Mouse (Mus musculus): ENCODE measurements around the gene Rab37. TPM values are rescaled to one million over a fixed set of nuclear protein-coding genes. Genes with fewer than 3 reads are reported as not detected.

Rab37 gene
- polyA plus RNA-seq, 1 experiment = 1.3 TPM

GRCm38 (mm10) chr11:115150741-115151254 is 59.6 kb downstream of the Rab37 start:
- no peak for TF ChIP-seq GATA1 (IDR thresholded peaks at IDR 0.05; ENCODE audit: low read length)

GRCm38 (mm10) chr11:115151755-115152429 is 60.7 kb downstream of the Rab37 start:
- no peak for TF ChIP-seq GATA1 (IDR thresholded peaks at IDR 0.05; ENCODE audit: low read length)

- TF ChIP-seq GATA1 (IDR thresholded peaks at IDR 0.05; ENCODE audit: low read length) = no peak
These were observed 61.9 kb downstream of the Rab37 start for GRCm38 (mm10) chr11:115153088-115153487.

- no peak for TF ChIP-seq GATA1 (IDR thresholded peaks at IDR 0.05; ENCODE audit: low read length)
These were observed 62.6 kb downstream of the Rab37 start for GRCm38 (mm10) chr11:115153699-115154292.

- no peak for TF ChIP-seq GATA1 (IDR thresholded peaks at IDR 0.05; ENCODE audit: low read length)
These were observed 63.9 kb downstream of the Rab37 start for GRCm38 (mm10) chr11:115155053-115155634.

GRCm38 (mm10) chr11:115157933-115158719 is 66.9 kb downstream of the Rab37 start:
- no peak for TF ChIP-seq GATA1 (IDR thresholded peaks at IDR 0.05; ENCODE audit: low read length)

GRCm38 (mm10) chr11:115160016-115160797 is 69.0 kb downstream of the Rab37 start:
- no peak for TF ChIP-seq GATA1 (IDR thresholded peaks at IDR 0.05; ENCODE audit: low read length)

- TF ChIP-seq GATA1 (IDR thresholded peaks at IDR 0.05; ENCODE audit: low read length) = no peak
These were observed 69.8 kb downstream of the Rab37 start for GRCm38 (mm10) chr11:115160883-115161577.

GRCm38 (mm10) chr11:115161578-115162204 is 70.5 kb downstream of the Rab37 start:
- TF ChIP-seq GATA1 (IDR thresholded peaks at IDR 0.05; ENCODE audit: low read length) = no peak

GRCm38 (mm10) chr11:115162205-115162601 is 71.0 kb downstream of the Rab37 start:
- no peak for TF ChIP-seq GATA1 (IDR thresholded peaks at IDR 0.05; ENCODE audit: low read length)

GRCm38 (mm10) chr11:115162832-115163480 is 71.7 kb downstream of the Rab37 start, which contains the start of gene Slc9a3r1:
Gene Slc9a3r1, plus strand, starts transcription at chr11:115163341.
- TF ChIP-seq GATA1 (IDR thresholded peaks at IDR 0.05; ENCODE audit: low read length) = no peak

GRCm38 (mm10) chr11:115163568-115164150 is 72.4 kb downstream of the Rab37 start:
- no peak for TF ChIP-seq GATA1 (IDR thresholded peaks at IDR 0.05; ENCODE audit: low read length)

Measured in G1E-ER4 (cell line).